Mouse (Mus musculus) intestine, embryonic 14.5 days (tissue): ENCODE data around the gene Zfp59. TPM values are rescaled to one million over a fixed set of nuclear protein-coding genes. Genes with fewer than 3 reads are reported as not detected.

Experiments used
- polyA plus RNA-seq: library from polyadenylated mRNA; unstranded; fragments of >200 nt; fragmentation: Nextera tagmentation; extraction: Ambion mirVana; gene quantifications from 2 replicates; pipeline ENCODE4 v1.2.1, GENCODE M21; 2014

Zfp59 gene
- polyA plus RNA-seq, 1 experiment from 2014 or later, result 7.4 TPM

Other genes with a start within 250 kb of the Zfp59 start
- gene Akt2, start 247.1 kb upstream of the Zfp59 start, polyA plus RNA-seq, result 83.4 and 90.5 TPM in 2 replicates
- gene Ttc9b, start 184.7 kb upstream of the Zfp59 start, polyA plus RNA-seq, result 3.2 and 3.3 TPM in 2 replicates
- 6.3 and 7.0 TPM in 2 replicates for gene Map3k10, start 164.0 kb upstream of the Zfp59 start, polyA plus RNA-seq
- gene Zfp607b, start 149.3 kb upstream of the Zfp59 start, polyA plus RNA-seq, result 2.5 and 3.4 TPM in 2 replicates
- 28.5 and 32.2 TPM in 2 replicates for gene Zfp60, start 107.2 kb upstream of the Zfp59 start, polyA plus RNA-seq
- 1.8 TPM in 2 replicates for gene Zfp626, start 31.4 kb upstream of the Zfp59 start, polyA plus RNA-seq
- 4.3 and 5.0 TPM in 2 replicates for gene Zfp607a, start 18.9 kb downstream of the Zfp59 start, polyA plus RNA-seq
- gene Zfp974, start 90.9 kb downstream of the Zfp59 start, polyA plus RNA-seq, result 7.2 and 9.5 TPM in 2 replicates
- 16.8 and 18.7 TPM in 2 replicates for gene Zfp780b, start 140.6 kb downstream of the Zfp59 start, polyA plus RNA-seq
- gene Zfp850, start 175.5 kb downstream of the Zfp59 start, polyA plus RNA-seq, result 5.9 and 6.7 TPM in 2 replicates
- 281 and 298 TPM in 2 replicates for gene Psmc4, start 211.5 kb downstream of the Zfp59 start, polyA plus RNA-seq
- 16.0 and 46.1 TPM in 2 replicates for gene Fcgbp, start 232.6 kb downstream of the Zfp59 start, polyA plus RNA-seq